Mouse (Mus musculus) MEL (cell line): ENCODE measurements at regions not wholly inside any gene's neighbourhood (a gene's known extent, or its start where the extent isn't known, plus 50 kb on each side); places are given as distances from the start of the nearest gene placed in this dataset.

Experiments
- DNase-seq: peaks from one replicate; pipeline ENCODE4 v3.0.0; 2011; ENCODE audit warnings: low read depth, low spot score
- H3K27ac ChIP-seq: 2 replicates; pipeline ENCODE4 v1.5.1; 2012; ENCODE audit warnings: low read depth, mild to moderate bottlenecking, control low read depth, low read length, moderate library complexity; ENCODE audit not compliant: control insufficient read depth
- H3K27me3 ChIP-seq, 2 experiments: fragments of 150-350 bp in 1 of 2; sonication (generic) in 1 of 2; 2 replicates each; pipeline ENCODE4 v1.6.1; 2012; ENCODE audit warnings: low read length in 2 of 2, mild to moderate bottlenecking in 2 of 2, improper control_type of control experiment in 1 of 2, moderate library complexity in 1 of 2; ENCODE audit not compliant: insufficient read depth in 2 of 2, control insufficient read depth in 1 of 2
- H3K36me3 ChIP-seq, 2 experiments: 2 replicates each; pipeline ENCODE4 v1.6.1; 2012 to 2014; ENCODE audit warnings: low read length in 2 of 2, improper control_type of control experiment in 1 of 2, inconsistent platforms in 1 of 2, mild to moderate bottlenecking in 1 of 2; ENCODE audit not compliant: insufficient read depth in 2 of 2, control insufficient read depth in 1 of 2
- H3K4me1 ChIP-seq, 2 experiments: fragments of 150-350 bp in 1 of 2; sonication (generic) in 1 of 2; 2 replicates each; pipeline ENCODE4 v1.6.1; 2012; ENCODE audit warnings: low read length in 2 of 2, improper control_type of control experiment in 1 of 2, mild to moderate bottlenecking in 1 of 2; ENCODE audit not compliant: insufficient read depth in 2 of 2, control insufficient read depth in 1 of 2
- H3K4me3 ChIP-seq, 2 experiments: fragments of 150-350 bp in 1 of 2; sonication (generic) in 1 of 2; 2 replicates each; pipeline ENCODE4 v1.5.1; 2012; ENCODE audit warnings: low read depth in 2 of 2, low read length in 2 of 2, mild to moderate bottlenecking in 2 of 2, moderate library complexity in 2 of 2, control low read depth in 1 of 2, improper control_type of control experiment in 1 of 2; ENCODE audit not compliant: control insufficient read depth in 1 of 2, insufficient read depth in 1 of 2
- H3K79me2 ChIP-seq: 2 replicates; pipeline ENCODE4 v1.6.1; 2012; ENCODE audit warnings: mild to moderate bottlenecking, low read length, moderate library complexity; ENCODE audit not compliant: control insufficient read depth, poor library complexity, insufficient read depth
- H3K9ac ChIP-seq: 2 replicates; pipeline ENCODE4 v1.6.1; 2012; ENCODE audit warnings: low read depth, mild to moderate bottlenecking, control low read depth, low read length, moderate library complexity; ENCODE audit not compliant: control insufficient read depth, poor library complexity, severe bottlenecking
- H3K9me3 ChIP-seq: fragments of 150-350 bp; sonication (generic); replicated peaks from 2 replicates; pipeline ENCODE4 v1.6.1; 2012; ENCODE audit warnings: mild to moderate bottlenecking, low read length, improper control_type of control experiment, moderate library complexity; ENCODE audit not compliant: insufficient read depth
- BHLHE40 ChIP-seq: IDR thresholded peaks from 2 replicates; pipeline ENCODE4 v1.6.1; 2012; ENCODE audit warnings: low read depth, mild to moderate bottlenecking, inconsistent platforms, low read length, improper control_type of control experiment, borderline replicate concordance
- CTCF ChIP-seq, 3 experiments: IDR thresholded peaks in 2 of 3; conservative IDR thresholded peaks in 1 of 3; 2 replicates each; pipeline ENCODE4 v1.5.1; 2011 to 2012; ENCODE audit warnings: low read length in 3 of 3, low read depth in 2 of 3, mild to moderate bottlenecking in 2 of 3, improper control_type of control experiment in 1 of 3, inconsistent platforms in 1 of 3, mixed read lengths in 1 of 3, moderate library complexity in 1 of 3; ENCODE audit not compliant: control insufficient read depth in 1 of 3, insufficient read depth in 1 of 3, poor library complexity in 1 of 3, severe bottlenecking in 1 of 3
- ELF1 ChIP-seq: IDR thresholded peaks from 2 replicates; pipeline ENCODE4 v1.6.1; 2014; ENCODE audit warnings: low read depth, mild to moderate bottlenecking, inconsistent platforms, low read length, improper control_type of control experiment, moderate library complexity
- ETS1 ChIP-seq: IDR thresholded peaks from 2 replicates; pipeline ENCODE4 v1.6.1; 2012; ENCODE audit warnings: low read depth, mild to moderate bottlenecking, inconsistent platforms, low read length, improper control_type of control experiment, moderate library complexity
- GATA1 ChIP-seq: IDR thresholded peaks from 2 replicates; pipeline ENCODE4 v1.6.1; 2011; ENCODE audit warnings: low read depth, low read length, improper control_type of control experiment
- JUND ChIP-seq: IDR thresholded peaks from 2 replicates; pipeline ENCODE4 v1.6.1; 2011; ENCODE audit warnings: low read depth, mild to moderate bottlenecking, improper control_type of control experiment, low read length
- POLR2AphosphoS2 ChIP-seq: IDR thresholded peaks from 2 replicates; pipeline ENCODE4 v1.6.1; 2011; ENCODE audit warnings: low read length, improper control_type of control experiment
- RAD21 ChIP-seq: IDR thresholded peaks from 2 replicates; pipeline ENCODE4 v1.6.1; 2011; ENCODE audit warnings: mild to moderate bottlenecking, low read depth, low read length, improper control_type of control experiment
- UBTF ChIP-seq: IDR thresholded peaks from 2 replicates; pipeline ENCODE4 v1.6.1; 2012; ENCODE audit warnings: low read depth, mild to moderate bottlenecking, inconsistent platforms, low read length, improper control_type of control experiment, moderate library complexity, borderline replicate concordance; ENCODE audit not compliant: insufficient read depth
- USF1 ChIP-seq: IDR thresholded peaks from 2 replicates; pipeline ENCODE4 v1.6.1; 2014; ENCODE audit warnings: low read depth, mild to moderate bottlenecking, inconsistent platforms, low read length, improper control_type of control experiment, moderate library complexity
- ZKSCAN1 ChIP-seq: IDR thresholded peaks from 2 replicates; pipeline ENCODE4 v1.6.1; 2012; ENCODE audit warnings: low read depth, mild to moderate bottlenecking, inconsistent platforms, low read length, improper control_type of control experiment, moderate library complexity
- ZMIZ1 ChIP-seq: IDR thresholded peaks from 2 replicates; pipeline ENCODE4 v1.6.1; 2012; ENCODE audit warnings: low read depth, mild to moderate bottlenecking, inconsistent platforms, low read length, improper control_type of control experiment, moderate library complexity

DNA sequence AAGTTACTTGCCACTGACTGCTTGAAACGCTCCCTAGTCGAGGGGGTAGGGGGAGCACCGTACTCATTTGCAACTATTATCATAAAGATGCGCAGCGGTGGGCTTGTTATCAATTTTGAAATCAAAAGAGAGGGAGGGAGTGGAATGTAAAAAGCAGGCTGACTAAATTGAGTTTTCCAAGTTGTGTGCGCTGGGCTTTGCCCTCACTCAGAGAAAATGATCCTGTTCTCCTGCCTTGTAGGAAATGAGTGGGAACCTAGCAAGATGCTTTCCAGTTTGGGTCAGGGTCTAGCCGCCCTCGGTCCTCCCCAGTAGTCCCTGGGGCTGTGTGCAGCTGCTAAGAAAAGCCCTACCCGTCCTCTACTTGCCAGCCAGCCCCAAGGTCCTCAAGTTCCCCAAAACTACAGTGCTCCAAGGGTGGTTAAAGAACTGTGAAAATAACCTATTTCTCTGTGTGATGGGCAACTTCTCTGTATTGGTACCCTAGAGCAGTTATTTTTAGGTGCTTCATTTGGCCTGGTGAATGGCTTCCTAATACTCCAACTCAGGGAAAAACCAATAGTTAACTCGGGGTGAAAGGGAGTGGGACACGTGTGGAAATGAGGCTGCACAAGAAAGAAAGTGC lies 84.5 kb downstream of the Nr2f2 start:
- TF ChIP-seq BHLHE40 (no peak), CTCF (IDR thresholded peaks at IDR 0.05 in 2 of 3, conservative IDR thresholded peaks at IDR 0.05 in 1 of 3; ENCODE audit: control insufficient read depth in 1 of 3, insufficient read depth in 1 of 3, low read depth in 2 of 3, low read length in 3 of 3, poor library complexity in 1 of 3, severe bottlenecking in 1 of 3) (no peak)
- TF ChIP-seq, all 39 proteins: peak for 0
- no peaks in the 10 kb centered on the region for H3K4me1 ChIP-seq
- DNase-seq: no peak
- H3K9me3 ChIP-seq: no peaks in the 10 kb centered on the region
- no peaks in the 10 kb centered on the region for H3K79me2 ChIP-seq
- no peak overlapping the region for H3K4me3 ChIP-seq
- H3K9ac ChIP-seq: no peak overlapping the region
- no peaks in the 10 kb centered on the region for H3K36me3 ChIP-seq
- no peak overlapping the region for H3K27ac ChIP-seq
- H3K27me3 ChIP-seq: no peaks in the 10 kb centered on the region

DNA sequence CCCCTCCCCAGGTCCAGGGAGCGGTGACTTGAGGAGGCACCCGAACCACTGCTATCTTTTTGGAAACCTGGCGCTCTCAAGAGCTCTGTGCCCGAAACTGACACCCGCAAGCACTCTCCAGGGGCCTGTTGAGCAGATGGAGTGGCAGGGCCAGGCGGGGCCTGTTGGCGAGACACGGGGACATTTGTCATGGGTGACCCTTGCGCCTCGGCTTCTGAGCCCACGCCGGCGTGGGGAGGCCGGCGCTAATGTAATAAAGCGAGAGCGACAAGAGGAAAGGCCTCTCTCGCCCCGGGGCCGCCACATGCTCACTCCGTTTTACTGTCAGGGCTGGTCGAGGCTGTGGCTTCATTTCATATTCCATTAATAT lies 85.2 kb downstream of the Nr2f2 start:
- TF ChIP-seq ZKSCAN1 (no peak), UBTF (no peak), GATA1 (no peak), USF1 (no peak), ETS1 (no peak), RAD21 (no peak), ZMIZ1 (no peak), POLR2AphosphoS2 (no peak), ELF1 (no peak)
- TF ChIP-seq, all 39 proteins: peak for 0
- Histone ChIP-seq H3K27me3 (no peaks in the 10 kb centered on the region), H3K79me2 (no peaks in the 10 kb centered on the region), H3K36me3 (no peaks in the 10 kb centered on the region), H3K4me1 (no peaks in the 10 kb centered on the region), H3K9me3 (no peaks in the 10 kb centered on the region), H3K27ac (no peak overlapping the region), H3K9ac (no peak overlapping the region), H3K4me3 (no peak overlapping the region)
- DNase-seq: no peak

DNA sequence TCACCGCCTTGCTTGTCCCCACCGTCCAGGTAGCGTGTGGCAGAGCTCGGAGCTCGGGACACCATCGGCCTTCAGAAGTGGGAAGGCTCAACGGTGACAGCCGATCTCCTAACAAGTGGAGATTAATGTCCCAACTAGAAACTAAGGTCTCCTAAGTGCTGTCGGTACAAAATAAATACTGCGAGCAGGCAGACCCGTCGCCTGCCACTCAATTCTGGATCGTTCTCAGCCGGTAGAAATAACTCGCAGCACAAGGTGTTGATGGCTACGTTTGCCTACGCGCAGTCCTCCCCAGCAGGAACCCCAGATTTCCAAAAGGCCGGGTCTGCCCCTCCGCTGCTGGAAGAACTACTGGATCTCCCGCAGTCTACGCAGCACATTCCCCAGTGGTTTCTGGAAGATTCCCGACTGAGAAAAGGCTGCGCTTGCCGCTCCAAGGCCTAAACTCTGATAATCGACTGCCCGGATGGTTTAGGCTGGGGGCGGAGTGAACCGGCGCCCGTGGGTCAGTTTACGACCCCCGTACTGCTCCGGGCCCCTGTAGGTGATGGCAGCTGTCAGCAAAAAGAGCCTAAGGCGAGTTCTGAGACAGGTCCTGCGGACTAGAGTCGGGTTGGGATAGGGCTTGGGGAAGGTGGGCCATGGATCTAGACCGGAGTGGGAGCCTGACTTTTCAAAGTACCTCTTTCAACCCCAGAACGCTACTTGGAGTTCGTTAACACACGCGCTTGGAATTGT lies 85.7 kb downstream of the Nr2f2 start:
- Histone ChIP-seq H3K36me3 (no peaks in the 10 kb centered on the region), H3K27me3 (no peaks in the 10 kb centered on the region), H3K4me1 (no peaks in the 10 kb centered on the region), H3K9me3 (no peaks in the 10 kb centered on the region), H3K4me3 (no peak overlapping the region), H3K27ac (no peak overlapping the region), H3K79me2 (no peaks in the 10 kb centered on the region), H3K9ac (no peak overlapping the region)
- TF ChIP-seq JUND: no peak
- DNase-seq: no peak
